Mouse (Mus musculus) heart, postnatal 0 days (tissue): Measurements from ENCODE around the gene B4galnt2.

Experiments
- CTCF ChIP-seq: IDR thresholded peaks from 2 replicates; pipeline ENCODE4 v1.5.1; 2016; ENCODE audit warnings: antibody characterized with exemption, control low read depth, low read depth
- EP300 ChIP-seq: IDR thresholded peaks from 2 replicates; pipeline ENCODE4 v1.6.1; 2016; ENCODE audit warnings: antibody characterized with exemption, low read depth

- TF ChIP-seq CTCF = no peak
- TF ChIP-seq EP300 = no peak
Observed at GRCm38 (mm10) chr11:95836433-95836832, 78.3 kb downstream of the B4galnt2 start.
